Mouse (Mus musculus) kidney, embryonic 15.5 days (tissue): ENCODE measurements at regions not wholly inside any gene's neighbourhood (a gene's known extent, or its start where the extent isn't known, plus 50 kb on each side); places are given as distances from the start of the nearest gene placed in this dataset.

Experiments
- ATAC-seq: fragments of 200-750 bp; cut with Nextera tagmentation; replicated peaks from 2 replicates; pipeline ENCODE4 v1.8.0; 2017; ENCODE audit warnings: moderate TSS enrichment; ENCODE audit not compliant: low FRiP score
- H3K27ac ChIP-seq: fragments of 300-500 bp; sonication (generic); 2 replicates; pipeline ENCODE4 v1.5.1; 2015; ENCODE audit warnings: mild to moderate bottlenecking, inconsistent platforms
- H3K27me3 ChIP-seq: fragments of 300-500 bp; sonication (generic); 2 replicates; pipeline ENCODE4 v1.6.1; 2015; ENCODE audit warnings: inconsistent platforms
- H3K36me3 ChIP-seq: fragments of 300-500 bp; sonication (generic); 2 replicates; pipeline ENCODE4 v1.6.1; 2015; ENCODE audit warnings: inconsistent platforms
- H3K4me1 ChIP-seq: fragments of 300-500 bp; sonication (generic); 2 replicates; pipeline ENCODE4 v1.6.1; 2015; ENCODE audit warnings: inconsistent platforms
- H3K4me2 ChIP-seq: fragments of 300-500 bp; sonication (generic); 2 replicates; pipeline ENCODE4 v1.6.1; 2015; ENCODE audit warnings: moderate library complexity, mild to moderate bottlenecking, inconsistent platforms
- H3K4me3 ChIP-seq: fragments of 300-500 bp; sonication (generic); replicated peaks from 2 replicates; pipeline ENCODE4 v1.5.1; 2015; ENCODE audit warnings: mild to moderate bottlenecking, inconsistent platforms
- H3K9ac ChIP-seq: fragments of 300-500 bp; sonication (generic); 2 replicates; pipeline ENCODE4 v1.6.1; 2015; ENCODE audit warnings: mild to moderate bottlenecking, inconsistent platforms
- H3K9me3 ChIP-seq: fragments of 300-500 bp; sonication (generic); replicated peaks from 2 replicates; pipeline ENCODE4 v1.6.1; 2016; ENCODE audit warnings: inconsistent platforms
- WGBS: fragments of 180-500 bp; shearing (Covaris S2); methylation state at CpG from one replicate; pipeline ENCODE4 v1.1.7; 2015; ENCODE audit warnings: mixed read lengths; 5-methylcytosine and 5-hydroxymethylcytosine counted together

- Histone ChIP-seq H3K9ac (no peak overlapping the region), H3K27me3 (no peaks in the 10 kb centered on the region), H3K27ac (no peak overlapping the region), H3K4me3 (no peak overlapping the region), H3K4me1 (no peaks in the 10 kb centered on the region), H3K9me3 (no peaks in the 10 kb centered on the region), H3K36me3 (no peaks in the 10 kb centered on the region), H3K4me2 (no peak overlapping the region)
- WGBS = 75% methylated on average over 7 of the region's 7 CpGs
- no peak for ATAC-seq
Measured at GRCm38 (mm10) chr13:40469162-40469561, 107.9 kb upstream of the Ofcc1 start.

DNA sequence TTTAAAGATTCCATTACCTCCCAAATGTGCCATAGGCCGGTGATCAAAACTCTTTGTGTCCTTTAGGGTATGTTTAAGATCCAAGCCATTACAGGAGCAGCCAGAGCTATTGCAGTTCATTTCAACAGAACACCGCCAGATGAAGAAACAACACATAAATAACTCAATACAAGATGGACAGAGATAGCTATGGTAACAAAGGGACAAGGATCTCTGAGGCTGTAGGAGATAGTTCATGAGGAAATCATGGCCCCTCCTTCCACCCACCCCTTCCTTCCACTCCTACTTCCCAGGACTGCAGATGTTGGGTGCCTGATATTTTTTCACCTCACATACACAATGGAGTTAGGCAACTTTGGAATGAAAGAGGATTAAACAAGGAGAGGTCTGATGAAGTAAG lies 92.1 kb upstream of the Ofcc1 start:
- Histone ChIP-seq H3K9me3 (no peaks in the 10 kb centered on the region), H3K4me3 (no peak overlapping the region), H3K9ac (no peak overlapping the region), H3K27me3 (no peaks in the 10 kb centered on the region), H3K4me1 (no peaks in the 10 kb centered on the region), H3K36me3 (no peaks in the 10 kb centered on the region), H3K4me2 (no peak overlapping the region), H3K27ac (no peak overlapping the region)
- no peak for ATAC-seq
- 76% methylated on average over 2 of the region's 2 CpGs for WGBS

DNA sequence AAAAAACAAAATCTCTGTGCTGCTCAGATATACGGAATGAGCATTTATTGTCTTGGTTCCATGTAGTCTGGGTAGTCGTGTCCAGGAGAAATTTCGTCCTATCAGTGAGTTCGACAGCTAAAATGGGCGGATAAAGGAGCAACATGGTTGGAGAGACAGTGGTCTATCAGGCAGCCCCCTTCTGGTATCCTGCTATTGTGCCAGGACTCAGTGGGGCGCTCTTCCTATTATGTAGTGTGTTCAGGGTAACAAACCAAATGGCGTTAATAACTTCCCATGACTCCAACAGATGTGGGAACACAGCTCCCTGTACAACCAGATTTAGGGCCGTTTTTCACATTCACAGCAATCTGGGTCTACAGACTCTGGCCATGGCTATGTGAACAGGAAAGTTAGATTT lies 68.6 kb upstream of the Ofcc1 start:
- ATAC-seq = no peak
- H3K4me2 ChIP-seq = no peak overlapping the region
- no peak overlapping the region for H3K4me3 ChIP-seq
- H3K4me1 ChIP-seq = peaks cover 6% of the 10 kb centered on the region; the same call in 1 of the 2 replicates
- H3K27ac ChIP-seq = no peak overlapping the region
- H3K36me3 ChIP-seq = no peaks in the 10 kb centered on the region
- WGBS = 85% methylated on average over 8 of the region's 8 CpGs
- H3K9ac ChIP-seq = no peak overlapping the region
- no peaks in the 10 kb centered on the region for H3K27me3 ChIP-seq
- H3K9me3 ChIP-seq = no peaks in the 10 kb centered on the region

- H3K36me3 ChIP-seq = no peaks in the 10 kb centered on the region
- H3K27ac ChIP-seq = no peak overlapping the region
- H3K27me3 ChIP-seq = no peaks in the 10 kb centered on the region
- H3K4me2 ChIP-seq = no peak overlapping the region
- H3K4me1 ChIP-seq = 0 out of 2 replicates have a peak, but pooled peaks cover under 1% of the 10 kb centered on the region
- H3K9ac ChIP-seq = no peak overlapping the region
- H3K4me3 ChIP-seq = no peak overlapping the region
- no peaks in the 10 kb centered on the region for H3K9me3 ChIP-seq
- WGBS = 62% methylated on average over 3 of the region's 3 CpGs
- ATAC-seq = no peak
Measured at GRCm38 (mm10) chr13:40423051-40423450, 61.8 kb upstream of the Ofcc1 start.

GRCm38 (mm10) chr13:40417856-40418255 lies 56.6 kb upstream of the Ofcc1 start:
- no peaks in the 10 kb centered on the region for H3K9me3 ChIP-seq
- 27% methylated on average over 3 of the region's 3 CpGs for WGBS
- no peak overlapping the region for H3K4me3 ChIP-seq
- H3K9ac ChIP-seq = no peak overlapping the region
- H3K4me1 ChIP-seq = 0 out of 2 replicates have a peak, but pooled peaks cover 4% of the 10 kb centered on the region
- ATAC-seq = no peak
- no peak overlapping the region for H3K4me2 ChIP-seq
- H3K27me3 ChIP-seq = no peaks in the 10 kb centered on the region
- no peak overlapping the region for H3K27ac ChIP-seq
- no peaks in the 10 kb centered on the region for H3K36me3 ChIP-seq

GRCm38 (mm10) chr13:40413074-40413473 lies 51.8 kb upstream of the Ofcc1 start:
- H3K27me3 ChIP-seq = no peaks in the 10 kb centered on the region
- H3K27ac ChIP-seq = no peak overlapping the region
- 0 out of 2 replicates have a peak, but pooled peaks cover 4% of the 10 kb centered on the region for H3K4me1 ChIP-seq
- H3K4me3 ChIP-seq = no peak overlapping the region
- H3K9me3 ChIP-seq = no peaks in the 10 kb centered on the region
- H3K4me2 ChIP-seq = no peak overlapping the region
- no peak for ATAC-seq
- 86% methylated on average over 11 of the region's 11 CpGs for WGBS
- no peaks in the 10 kb centered on the region for H3K36me3 ChIP-seq
- H3K9ac ChIP-seq = no peak overlapping the region
